Mouse (Mus musculus): ENCODE measurements around the gene Dhps.
"Not testable (repeated sequence)": the region's sequence is repeated elsewhere in the genome, so short reads cannot be mapped to it uniquely, and the experiment has no call there.

The Dhps gene

GRCm38 (mm10) chr8:85100076-85100665, 28.6 kb downstream of the Dhps start:
- no peak for DNase-seq

DNA sequence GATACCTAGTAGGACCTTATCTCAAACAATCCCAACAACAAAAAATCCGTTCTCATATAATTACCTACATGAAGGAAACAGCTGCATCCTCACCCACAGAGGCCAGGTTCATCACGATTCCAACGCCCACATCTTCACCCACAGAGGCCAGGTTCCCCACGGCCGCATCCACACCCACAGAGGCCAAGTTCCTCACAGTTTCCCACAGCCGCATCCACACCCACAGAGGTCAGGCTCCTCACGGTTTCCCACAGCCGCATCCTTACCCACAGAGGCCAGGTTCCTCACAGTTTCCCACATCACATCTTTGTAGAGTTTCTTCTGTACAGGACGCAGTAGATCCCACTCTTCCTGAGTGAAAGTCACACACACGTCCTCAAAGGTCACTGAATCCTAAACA, 41.7 kb downstream of the Dhps start:
- no peak for DNase-seq

DNA sequence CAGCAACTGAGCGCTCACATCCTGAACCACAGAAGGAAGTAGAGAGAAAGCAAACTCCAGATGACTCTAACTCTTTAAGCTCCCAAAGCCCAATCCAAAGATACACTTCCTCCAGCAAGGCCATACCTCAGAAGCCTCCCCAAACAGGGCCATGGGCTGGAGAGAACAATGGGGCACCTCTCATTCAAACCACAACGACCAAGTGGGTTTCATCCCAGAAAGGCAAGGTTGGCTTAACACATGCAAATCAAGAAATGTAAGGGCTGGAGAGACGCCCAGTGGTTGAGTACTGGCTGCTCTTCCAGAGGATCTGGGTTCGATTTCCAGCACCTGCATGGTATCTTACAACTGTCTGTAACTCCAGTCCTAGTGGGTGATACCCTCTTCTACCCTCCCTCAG, 43.9 kb downstream of the Dhps start:
- no peak for DNase-seq

DNA sequence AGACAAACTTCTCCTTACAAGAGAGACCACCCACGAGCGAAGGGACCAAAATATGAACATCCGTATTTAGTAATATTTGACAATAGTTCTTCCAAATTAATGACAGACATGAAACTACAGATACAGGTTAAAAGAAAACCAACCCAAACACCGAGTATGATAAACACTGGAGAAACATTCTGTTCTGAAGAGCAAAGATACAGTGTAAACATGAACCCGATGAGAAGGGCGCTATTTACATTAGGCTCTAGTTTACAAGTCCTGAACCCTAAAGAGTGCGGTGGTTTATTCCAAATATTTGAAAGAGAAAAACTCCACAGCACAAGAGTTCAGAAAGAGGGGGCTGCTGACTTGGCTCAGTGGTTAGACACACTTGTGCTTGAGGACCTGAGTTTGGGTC, 45.4 kb downstream of the Dhps start:
- DNase-seq: no peak

DNA sequence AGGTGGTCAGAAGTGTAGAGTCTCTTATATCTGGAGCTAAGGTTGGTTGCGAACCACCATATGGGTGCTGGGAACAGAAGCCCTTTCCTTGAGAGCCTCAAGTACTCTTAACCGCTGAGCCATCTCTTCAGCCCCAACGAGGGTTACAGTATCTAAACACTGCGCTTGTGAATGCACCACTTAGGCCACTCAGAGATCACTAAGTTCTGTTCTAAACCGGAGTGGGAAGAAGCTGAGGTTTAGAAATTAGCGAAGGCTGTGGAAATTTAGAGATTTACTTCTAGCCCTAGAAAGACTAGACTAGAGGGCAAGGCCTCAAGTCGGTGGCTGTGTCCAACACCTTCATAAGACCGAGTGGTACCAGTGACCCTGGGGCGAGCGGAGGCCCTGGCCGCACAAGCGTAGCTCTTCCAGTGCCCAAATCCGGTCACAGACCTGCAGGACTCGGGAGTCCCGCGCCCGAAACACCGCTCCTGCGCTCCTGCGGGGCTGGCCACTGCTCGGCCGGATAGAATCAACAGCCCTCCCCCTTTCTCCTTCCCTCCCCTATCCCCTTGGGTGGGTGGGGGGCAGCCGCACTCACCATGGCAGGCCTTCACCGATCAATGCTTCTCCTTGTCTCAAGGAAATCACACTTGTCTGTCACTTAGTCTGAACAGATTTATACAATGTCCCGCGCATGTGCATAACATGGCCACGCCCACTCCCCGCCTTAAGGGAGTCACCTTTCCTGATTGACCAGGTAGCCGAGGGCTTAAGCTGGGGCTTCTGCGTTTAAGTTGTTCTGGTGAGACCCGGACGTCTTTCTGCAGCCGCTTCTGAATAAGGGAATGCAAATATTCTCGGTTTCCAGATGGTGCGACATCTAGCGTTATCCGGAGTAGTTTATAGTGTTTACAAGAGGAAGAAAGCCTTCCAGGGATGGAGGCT, 47.8 kb downstream of the Dhps start:
- DNase-seq: peak; percentile 63 to 68

DNA sequence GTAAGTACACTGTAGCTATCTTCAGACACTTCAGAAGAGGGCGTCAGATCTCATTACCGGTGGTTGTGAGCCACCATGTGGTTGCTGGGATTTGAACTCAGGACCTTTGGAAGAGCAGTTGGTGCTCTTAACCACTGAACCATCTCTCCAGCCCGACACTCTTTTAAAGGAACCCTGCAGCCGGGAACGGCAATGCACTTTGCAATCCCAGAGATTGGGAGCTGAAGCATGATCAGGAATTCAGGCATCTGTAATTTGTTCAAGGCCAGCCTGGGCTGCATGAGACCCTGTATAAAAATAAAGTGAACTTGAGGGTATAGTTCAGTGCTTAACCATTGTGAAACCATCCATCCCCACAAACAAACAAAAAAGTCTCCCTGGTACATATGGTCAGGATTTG, 48.7 kb downstream of the Dhps start:
- DNase-seq: not testable (repeated sequence)

DNA sequence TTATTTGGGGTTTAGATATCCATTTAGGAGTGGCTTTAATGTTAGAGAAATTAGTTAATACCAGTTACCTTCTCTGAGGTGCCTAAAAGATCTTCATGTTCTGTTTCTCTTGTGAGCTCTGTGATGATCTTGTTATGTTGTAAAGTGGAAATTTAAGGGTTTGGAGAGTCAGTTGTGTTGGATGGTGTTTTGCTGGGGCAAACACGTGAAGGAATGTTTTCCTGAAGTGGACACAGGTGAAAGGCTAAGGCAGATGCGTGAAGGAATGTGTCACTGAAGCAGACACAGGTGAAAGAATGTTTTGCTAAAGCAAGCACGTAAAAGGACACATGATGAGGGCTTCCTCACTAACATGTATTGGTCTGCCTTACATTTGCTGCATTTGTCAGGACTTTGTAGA, 51.4 kb downstream of the Dhps start, which contains the start of gene Zfp791:
Gene Zfp791, minus strand, starts transcription at position 101 of the 400 bp plus-strand sequence.
- DNase-seq: no peak

GRCm38 (mm10) chr8:85123691-85124090, 52.1 kb downstream of the Dhps start:
- DNase-seq: no peak

All from B cell, adult 2 months (primary cell).